Mouse (Mus musculus): ENCODE measurements around the gene Nupl2.

The Nupl2 gene

GRCm38 (mm10) chr5:24213861-24214546 is 49.2 kb downstream of the Nupl2 start:
- DNase-seq: no peak

DNA sequence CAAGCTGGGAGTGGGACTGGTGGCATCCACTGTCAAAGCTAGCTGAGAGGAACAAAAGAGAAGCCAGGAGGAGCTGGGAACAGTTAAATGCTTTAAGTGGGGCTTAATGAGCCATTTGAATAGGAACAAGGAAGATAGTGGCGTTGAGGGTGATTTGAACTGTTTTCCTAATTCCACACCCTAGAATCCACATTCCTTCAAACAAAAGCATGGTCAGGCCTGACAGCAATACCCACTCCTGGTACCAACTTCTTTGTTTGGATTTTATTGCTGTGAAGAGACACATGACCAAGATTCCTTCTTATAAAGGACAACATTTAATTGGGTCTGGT is 49.8 kb downstream of the Nupl2 start:
- DNase-seq: no peak

DNA sequence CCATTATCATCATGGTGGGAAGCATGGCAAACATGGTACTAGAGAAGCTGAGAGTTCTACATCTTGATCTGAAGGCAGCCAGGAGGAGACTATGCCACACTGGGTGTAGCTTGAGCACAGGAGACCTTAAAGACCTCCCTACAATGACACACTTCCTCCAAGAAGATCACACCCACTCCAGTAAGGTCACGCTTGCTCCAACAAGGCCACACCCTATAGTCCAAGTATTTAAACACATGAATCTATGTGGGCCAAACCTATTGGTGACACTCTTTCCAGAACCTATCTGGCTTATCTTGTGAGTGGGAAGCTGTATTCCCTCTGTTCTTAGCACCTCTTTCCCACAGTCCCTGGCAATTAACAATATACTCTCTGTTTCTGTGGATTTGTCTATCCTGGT is 50.1 kb downstream of the Nupl2 start:
- DNase-seq: no peak

Data from right cerebral cortex, postnatal 4 days (tissue).